Mouse (Mus musculus): ENCODE data around the gene Snd1.

Gene Snd1

DNA sequence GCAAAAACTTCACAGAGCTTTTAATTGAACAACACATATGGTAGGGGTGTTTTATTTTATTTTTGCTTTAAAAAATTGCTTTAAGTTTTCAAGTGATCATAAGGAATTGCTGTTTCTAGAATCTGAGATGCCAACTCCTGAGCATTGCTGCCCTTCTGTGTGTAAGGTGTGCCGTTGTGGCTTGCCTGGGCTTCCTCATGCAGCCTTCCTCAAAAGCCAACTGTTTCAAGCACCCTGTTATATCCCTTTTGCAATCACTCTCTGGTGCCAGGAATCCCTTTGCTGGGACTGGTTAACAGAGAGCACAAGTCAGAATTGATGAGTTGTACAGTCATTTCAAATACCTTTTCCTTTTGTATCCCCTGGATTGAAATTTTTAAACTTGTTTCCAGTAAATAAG, 120.3 kb downstream of the Snd1 start:
- peaks cover 22% of the 10 kb centered on the region for H3K4me1 ChIP-seq (replicated peaks; ENCODE audit: low read depth, low read length)
- TF ChIP-seq NANOG (IDR thresholded peaks at IDR 0.05; ENCODE audit: borderline replicate concordance, low read length) (no peak), CTCF (conservative IDR thresholded peaks at IDR 0.05; ENCODE audit: low read length) (no peak), POU5F1 (IDR thresholded peaks at IDR 0.05; ENCODE audit: borderline replicate concordance, low read length) (no peak)
- no peak overlapping the region for H3K4me3 ChIP-seq (replicated peaks; ENCODE audit: low read length)
- H3K36me3 ChIP-seq (ENCODE audit: insufficient read depth, low read length): peaks cover 27% of the 10 kb centered on the region
- H3K27me3 ChIP-seq (ENCODE audit: insufficient read depth, low read length): no peaks in the 10 kb centered on the region
- no peaks in the 10 kb centered on the region for H3K9me3 ChIP-seq (ENCODE audit: low read length)

DNA sequence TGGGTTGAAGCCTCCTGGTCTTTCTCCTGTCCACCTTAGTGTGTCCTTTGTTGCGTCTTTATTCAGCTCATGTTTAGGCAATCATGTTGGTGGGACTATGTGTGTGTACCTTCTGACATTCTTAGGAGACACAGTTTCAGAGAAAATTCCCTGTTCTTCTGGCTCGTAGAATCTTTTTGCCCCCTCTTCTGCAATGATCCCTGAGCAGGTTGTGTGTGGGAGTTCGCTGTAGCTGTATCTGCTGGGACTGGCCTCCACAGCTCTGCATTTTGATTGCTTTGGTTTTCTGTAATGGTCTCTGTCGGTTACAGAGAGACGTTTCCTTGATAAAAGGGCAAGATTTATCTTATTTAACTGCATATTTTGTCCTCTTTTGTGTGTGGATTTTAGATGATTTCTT, 122.3 kb downstream of the Snd1 start:
- Histone ChIP-seq H3K9me3 (ENCODE audit: low read length) (no peaks in the 10 kb centered on the region), H3K36me3 (ENCODE audit: insufficient read depth, low read length) (peaks cover 13% of the 10 kb centered on the region), H3K4me1 (replicated peaks; ENCODE audit: low read depth, low read length) (peaks cover 22% of the 10 kb centered on the region), H3K27me3 (ENCODE audit: insufficient read depth, low read length) (no peaks in the 10 kb centered on the region), H3K4me3 (replicated peaks; ENCODE audit: low read length) (no peak overlapping the region)
- TF ChIP-seq NANOG (IDR thresholded peaks at IDR 0.05; ENCODE audit: borderline replicate concordance, low read length) (no peak), CTCF (conservative IDR thresholded peaks at IDR 0.05; ENCODE audit: low read length) (no peak), POU5F1 (IDR thresholded peaks at IDR 0.05; ENCODE audit: borderline replicate concordance, low read length) (no peak)

DNA sequence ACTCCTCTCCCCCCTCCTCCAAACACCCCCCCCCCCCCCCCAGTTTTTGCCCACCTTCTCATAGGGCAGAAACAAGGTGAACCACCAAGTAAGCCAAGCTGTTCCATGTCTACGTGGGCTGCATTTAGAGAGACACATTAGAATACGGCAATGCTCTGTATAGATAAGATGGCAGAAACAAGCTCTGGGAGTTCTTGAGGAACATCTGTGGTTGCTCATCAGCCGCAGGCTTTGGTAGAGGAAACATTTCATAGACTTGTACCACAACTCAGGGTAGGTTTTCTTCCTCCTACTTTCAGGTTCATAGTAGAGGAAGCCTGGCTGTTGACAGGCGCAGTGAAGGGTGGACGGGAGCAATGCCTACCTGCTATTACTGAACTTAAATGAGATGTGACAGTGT, 124.2 kb downstream of the Snd1 start:
- Histone ChIP-seq H3K4me3 (replicated peaks; ENCODE audit: low read length) (no peak overlapping the region), H3K36me3 (ENCODE audit: insufficient read depth, low read length) (peaks cover 9% of the 10 kb centered on the region; the same call in 1 of the 2 replicates), H3K9me3 (ENCODE audit: low read length) (no peaks in the 10 kb centered on the region), H3K27me3 (ENCODE audit: insufficient read depth, low read length) (no peaks in the 10 kb centered on the region), H3K4me1 (replicated peaks; ENCODE audit: low read depth, low read length) (peaks cover 25% of the 10 kb centered on the region)
- TF ChIP-seq CTCF (conservative IDR thresholded peaks at IDR 0.05; ENCODE audit: low read length): no peak

DNA sequence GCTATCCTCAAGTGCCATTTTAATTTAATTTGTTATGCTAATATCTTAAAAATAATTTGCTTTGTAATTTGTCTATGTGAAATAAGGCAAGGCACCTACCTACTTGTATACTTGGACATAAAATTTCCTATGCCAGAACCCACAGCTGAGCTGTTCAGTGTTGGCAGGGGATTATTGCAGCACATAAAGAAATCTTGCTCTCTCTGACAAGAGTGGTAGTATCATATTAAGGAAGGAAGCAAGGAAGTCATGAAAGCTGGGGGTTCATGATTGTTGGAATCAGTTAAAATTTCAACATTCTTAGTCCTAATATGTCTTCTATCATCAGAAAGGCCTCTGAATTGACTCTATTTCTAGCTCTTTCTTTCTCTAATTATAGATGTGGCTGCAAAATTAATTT, 125.5 kb downstream of the Snd1 start:
- Histone ChIP-seq H3K36me3 (ENCODE audit: insufficient read depth, low read length) (peaks cover 3% of the 10 kb centered on the region; the same call in 1 of the 2 replicates), H3K27me3 (ENCODE audit: insufficient read depth, low read length) (no peaks in the 10 kb centered on the region), H3K4me3 (replicated peaks; ENCODE audit: low read length) (no peak overlapping the region), H3K4me1 (replicated peaks; ENCODE audit: low read depth, low read length) (peaks cover 14% of the 10 kb centered on the region), H3K9me3 (ENCODE audit: low read length) (no peaks in the 10 kb centered on the region)
- TF ChIP-seq NANOG (IDR thresholded peaks at IDR 0.05; ENCODE audit: borderline replicate concordance, low read length): no peak
- TF ChIP-seq CTCF (conservative IDR thresholded peaks at IDR 0.05; ENCODE audit: low read length): no peak

DNA sequence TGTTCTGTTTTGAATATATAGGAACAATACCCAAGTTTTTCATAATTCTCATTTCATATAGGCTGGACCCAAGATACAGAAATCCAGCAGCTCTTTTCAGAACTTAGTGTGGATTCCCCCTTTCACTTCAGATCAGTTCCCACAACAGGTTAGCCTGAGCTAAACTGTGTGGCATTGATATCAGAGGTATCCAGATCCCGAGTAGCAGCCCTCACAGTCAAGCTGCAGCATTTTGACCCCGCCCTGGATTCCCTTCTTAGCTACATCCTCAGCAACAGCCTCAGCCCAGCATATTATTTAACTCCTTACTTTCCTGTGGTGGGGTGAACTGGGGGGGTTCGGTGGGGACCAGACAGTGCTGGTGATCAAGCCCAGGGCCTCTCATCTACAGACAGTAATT, 128.5 kb downstream of the Snd1 start:
- Histone ChIP-seq H3K4me1 (replicated peaks; ENCODE audit: low read depth, low read length) (peaks cover 7% of the 10 kb centered on the region), H3K27me3 (ENCODE audit: insufficient read depth, low read length) (no peaks in the 10 kb centered on the region), H3K36me3 (ENCODE audit: insufficient read depth, low read length) (peaks cover 3% of the 10 kb centered on the region; the same call in 1 of the 2 replicates), H3K4me3 (replicated peaks; ENCODE audit: low read length) (no peak overlapping the region), H3K9me3 (ENCODE audit: low read length) (no peaks in the 10 kb centered on the region)
- TF ChIP-seq CTCF (conservative IDR thresholded peaks at IDR 0.05; ENCODE audit: low read length): no peak
- no peak for TF ChIP-seq POU5F1 (IDR thresholded peaks at IDR 0.05; ENCODE audit: borderline replicate concordance, low read length)
- TF ChIP-seq NANOG (IDR thresholded peaks at IDR 0.05; ENCODE audit: borderline replicate concordance, low read length): no peak

DNA sequence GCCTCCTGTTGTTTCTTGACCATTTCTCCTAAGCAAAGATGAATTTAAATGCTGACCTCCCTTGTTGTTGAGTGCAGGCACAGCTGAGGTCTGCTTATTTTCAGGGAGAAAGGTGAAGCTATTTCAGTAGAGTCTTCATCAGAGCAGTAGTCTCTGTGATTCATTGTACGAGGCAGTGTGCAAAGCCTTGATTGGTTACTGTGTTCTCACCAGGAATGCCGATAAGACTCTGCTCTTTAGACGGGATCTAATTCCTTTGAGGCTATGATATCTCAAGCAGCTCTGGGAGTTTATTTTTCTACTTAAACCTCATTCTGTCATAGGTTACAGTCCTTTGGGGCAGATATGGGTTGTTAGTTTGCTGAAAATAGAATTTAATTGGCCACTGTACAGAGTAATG, 128.9 kb downstream of the Snd1 start:
- TF ChIP-seq POU5F1 (IDR thresholded peaks at IDR 0.05; ENCODE audit: borderline replicate concordance, low read length): no peak
- no peak for TF ChIP-seq NANOG (IDR thresholded peaks at IDR 0.05; ENCODE audit: borderline replicate concordance, low read length)
- TF ChIP-seq CTCF (conservative IDR thresholded peaks at IDR 0.05; ENCODE audit: low read length): no peak
- peaks cover 3% of the 10 kb centered on the region; the same call in 1 of the 2 replicates for H3K36me3 ChIP-seq (ENCODE audit: insufficient read depth, low read length)
- H3K4me3 ChIP-seq (replicated peaks; ENCODE audit: low read length): no peak overlapping the region
- H3K4me1 ChIP-seq (replicated peaks; ENCODE audit: low read depth, low read length): 0 out of 2 replicates have a peak, but pooled peaks cover 3% of the 10 kb centered on the region
- H3K9me3 ChIP-seq (ENCODE audit: low read length): no peaks in the 10 kb centered on the region
- H3K27me3 ChIP-seq (ENCODE audit: insufficient read depth, low read length): no peaks in the 10 kb centered on the region

DNA sequence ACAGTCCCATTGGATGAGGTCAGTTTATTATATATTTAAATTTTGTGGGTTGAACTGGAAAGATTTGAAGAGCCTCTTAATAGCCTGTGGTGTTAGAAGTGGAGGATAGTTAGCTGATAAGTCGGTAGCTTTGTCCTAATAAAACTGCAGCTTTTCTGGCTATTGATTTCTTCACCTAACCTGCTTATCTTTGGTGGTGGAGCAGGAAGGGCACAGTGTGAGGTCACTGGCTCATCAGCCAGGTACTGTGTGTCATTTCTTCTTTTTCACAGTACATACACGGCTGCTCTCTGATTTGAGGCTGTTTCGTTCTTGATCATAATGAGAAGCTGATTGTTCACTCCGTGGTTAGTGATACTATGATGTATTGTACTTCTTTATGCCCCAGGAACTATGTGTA, 134.4 kb downstream of the Snd1 start:
- Histone ChIP-seq H3K27me3 (ENCODE audit: insufficient read depth, low read length) (no peaks in the 10 kb centered on the region), H3K36me3 (ENCODE audit: insufficient read depth, low read length) (no peaks in the 10 kb centered on the region), H3K9me3 (ENCODE audit: low read length) (no peaks in the 10 kb centered on the region), H3K4me1 (replicated peaks; ENCODE audit: low read depth, low read length) (peaks cover 7% of the 10 kb centered on the region; the same call in 1 of the 2 replicates), H3K4me3 (replicated peaks; ENCODE audit: low read length) (no peak overlapping the region)
- no peak for TF ChIP-seq NANOG (IDR thresholded peaks at IDR 0.05; ENCODE audit: borderline replicate concordance, low read length)
- TF ChIP-seq POU5F1 (IDR thresholded peaks at IDR 0.05; ENCODE audit: borderline replicate concordance, low read length): no peak
- TF ChIP-seq CTCF (conservative IDR thresholded peaks at IDR 0.05; ENCODE audit: low read length): no peak

DNA sequence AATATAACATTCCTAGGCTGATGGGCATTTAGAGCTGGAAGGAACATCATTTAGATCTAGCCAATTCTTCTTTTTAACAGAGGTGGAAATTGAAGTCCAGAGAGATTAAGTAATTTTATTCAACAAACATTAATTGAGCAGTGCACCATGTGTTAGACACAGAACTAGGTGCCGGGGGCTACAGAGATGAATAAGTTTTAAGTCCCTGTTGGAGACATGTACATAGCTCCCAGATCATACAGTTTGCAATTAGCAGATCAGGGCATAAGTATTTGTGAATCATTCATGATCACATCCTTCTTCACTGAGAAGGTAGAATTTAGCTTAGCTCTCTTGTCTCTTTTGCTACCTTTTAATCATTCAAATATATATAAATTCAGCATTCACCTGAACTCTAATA, 135.2 kb downstream of the Snd1 start:
- no peaks in the 10 kb centered on the region for H3K9me3 ChIP-seq (ENCODE audit: low read length)
- H3K27me3 ChIP-seq (ENCODE audit: insufficient read depth, low read length): no peaks in the 10 kb centered on the region
- TF ChIP-seq NANOG (IDR thresholded peaks at IDR 0.05; ENCODE audit: borderline replicate concordance, low read length) (no peak), POU5F1 (IDR thresholded peaks at IDR 0.05; ENCODE audit: borderline replicate concordance, low read length) (no peak), CTCF (conservative IDR thresholded peaks at IDR 0.05; ENCODE audit: low read length) (no peak)
- no peaks in the 10 kb centered on the region for H3K36me3 ChIP-seq (ENCODE audit: insufficient read depth, low read length)
- peaks cover 7% of the 10 kb centered on the region; the same call in 1 of the 2 replicates for H3K4me1 ChIP-seq (replicated peaks; ENCODE audit: low read depth, low read length)
- no peak overlapping the region for H3K4me3 ChIP-seq (replicated peaks; ENCODE audit: low read length)

DNA sequence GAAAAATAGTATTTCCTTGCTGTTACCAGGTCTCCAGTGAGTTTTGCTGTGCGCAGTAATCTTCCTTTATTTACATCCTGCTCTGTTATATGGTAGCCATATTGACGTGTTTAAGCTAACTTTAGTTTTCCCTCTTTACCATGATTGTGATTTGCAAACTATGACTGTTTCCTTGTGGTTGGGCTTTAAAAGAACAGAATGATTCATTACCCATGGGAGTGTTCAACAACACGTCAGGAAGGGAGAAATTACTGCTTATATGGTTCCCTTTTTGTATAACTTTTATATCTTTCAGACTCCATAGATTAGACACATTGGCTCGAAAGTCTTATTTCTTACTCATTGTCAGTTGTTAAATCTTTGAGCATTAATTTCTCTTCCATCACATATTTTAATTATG, 138.5 kb downstream of the Snd1 start:
- H3K36me3 ChIP-seq (ENCODE audit: insufficient read depth, low read length): 0 out of 2 replicates have a peak, but pooled peaks cover 3% of the 10 kb centered on the region

More for the DNA sequence above, 138.5 kb downstream of the Snd1 start:
- Histone ChIP-seq H3K27me3 (ENCODE audit: insufficient read depth, low read length) (no peaks in the 10 kb centered on the region), H3K9me3 (ENCODE audit: low read length) (no peaks in the 10 kb centered on the region), H3K4me1 (replicated peaks; ENCODE audit: low read depth, low read length) (peaks cover 16% of the 10 kb centered on the region), H3K4me3 (replicated peaks; ENCODE audit: low read length) (no peak overlapping the region)
- TF ChIP-seq NANOG (IDR thresholded peaks at IDR 0.05; ENCODE audit: borderline replicate concordance, low read length): no peak
- TF ChIP-seq POU5F1 (IDR thresholded peaks at IDR 0.05; ENCODE audit: borderline replicate concordance, low read length): no peak
- no peak for TF ChIP-seq CTCF (conservative IDR thresholded peaks at IDR 0.05; ENCODE audit: low read length)

All from E14TG2a.4 (cell line).